Mouse (Mus musculus): Measurements from ENCODE around the gene Zc3h15.

DNA sequence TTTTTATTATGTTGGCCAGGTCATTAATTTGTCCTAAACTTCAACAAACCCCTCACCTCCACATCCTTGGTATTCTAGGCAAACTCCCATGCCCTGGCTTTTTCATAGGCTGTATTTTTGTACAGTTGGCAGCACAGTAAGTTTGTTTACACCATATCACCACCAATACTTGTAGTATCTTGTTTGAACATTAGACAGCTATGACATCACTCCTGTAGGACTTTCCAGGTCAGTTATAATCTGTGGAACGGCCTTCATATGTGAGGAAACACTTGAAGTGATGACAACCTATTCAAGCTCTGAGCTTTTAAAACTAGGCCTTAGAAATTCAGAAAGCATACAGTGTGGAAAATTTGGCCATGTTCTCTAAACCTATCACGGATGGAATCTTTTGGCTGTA, 29.6 kb downstream of the Zc3h15 start:
- no peak for TF ChIP-seq POLR2A (IDR thresholded peaks at IDR 0.05; ENCODE audit: control insufficient read depth, low read depth, low read length)
- TF ChIP-seq CTCF (IDR thresholded peaks at IDR 0.05; ENCODE audit: control insufficient read depth, insufficient read depth, insufficient replicate concordance, low read depth, low read length), result no peak

Data from testis, adult 2 months (tissue).